ENCODE assay signal across 31 mouse cellular contexts in the genomic region with DNA sequence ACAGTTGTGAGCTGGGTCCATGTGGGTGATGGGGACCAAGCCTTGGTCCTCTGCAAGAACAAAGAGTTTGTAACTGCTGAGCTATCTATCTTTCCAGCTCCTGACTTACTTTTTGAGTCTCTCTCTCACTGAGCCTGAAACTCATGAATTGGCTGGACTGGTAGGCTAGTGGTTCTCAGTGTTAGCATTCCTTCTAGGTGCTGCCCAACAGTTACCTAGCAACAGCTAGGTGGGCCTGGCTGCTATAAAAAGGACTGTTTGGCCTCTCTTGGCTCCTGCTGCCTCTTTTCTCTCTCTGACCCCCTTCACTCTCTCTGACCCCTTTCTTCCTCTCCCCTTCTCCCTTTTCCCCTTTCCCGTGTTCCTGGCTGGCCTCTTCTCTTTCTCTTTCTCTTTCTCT.
A peak's percentile ranks its signal among the peaks of the same experiment; 100 is the strongest.
DNase-seq lines count a peak whose midpoint lies in the region; ATAC-seq and TF ChIP-seq lines count a peak whose summit lies in the region.
"Had no signal": no experiment of that assay in that cellular context is flagged by ENCODE, and none has a peak within 500 bp of the region (broad histone marks: within the 10 kb centered on the region; RNA-seq: fewer than 3 reads in every experiment).

No protein-coding gene starts in this region.

- H3K27ac ChIP-seq in heart, postnatal 0 days (ENCODE audit: low read depth): no peak overlapping the region
- peak overlapping the region; percentile 76 for H3K27ac ChIP-seq in lung, embryonic 15.5 days
- H3K27ac ChIP-seq: gastrocnemius, adult 2 months; hindbrain, embryonic 15.5 days; intestine, embryonic 15.5 days; liver, embryonic 15.5 days; midbrain, embryonic 12.5 days; neural tube, embryonic 12.5 days had no signal

- WGBS in heart, postnatal 0 days: 43% methylated on average over 1 of the region's 1 CpGs
- WGBS in lung, embryonic 15.5 days: 39% methylated on average over 1 of the region's 1 CpGs

- no peaks in the 10 kb centered on the region for H3K36me3 ChIP-seq in heart, postnatal 0 days (replicated peaks; ENCODE audit: control insufficient read depth, insufficient read depth, low read length)
- H3K36me3 ChIP-seq in lung, embryonic 15.5 days: no peaks in the 10 kb centered on the region
- H3K36me3 ChIP-seq: hindbrain, embryonic 15.5 days; intestine, embryonic 15.5 days; liver, embryonic 15.5 days; midbrain, embryonic 12.5 days; neural tube, embryonic 12.5 days had no signal

- DNase-seq in heart, adult 11 months: peak; percentile 9
- no peak for DNase-seq in heart, postnatal 10 days
- DNase-seq in heart, postnatal 0 days (ENCODE audit: low spot score): no peak
- no peak for DNase-seq in heart, postnatal 25 days (ENCODE audit: low spot score)
- DNase-seq in lung, postnatal 14 days: no peak
- peak; percentile 21 for DNase-seq in brain, embryonic 14.5 days (ENCODE audit: low read depth)
- DNase-seq in yolk sac, embryonic 10.5 days (ENCODE audit: low spot score): no peak
- DNase-seq: adrenal gland, adult 2 months; adrenal gland, postnatal 36 days; cerebellum, adult 2 months; cerebellum, postnatal 14 days; gastrocnemius, adult 2 months; gastrocnemius, postnatal 36 days; kidney, adult 9 months; kidney, postnatal 14 days; layer of hippocampus, adult 9-11 months; right cerebral cortex, adult 18-20 months; right cerebral cortex, postnatal 4 days; thymus, postnatal 14 days had no signal

- no peak overlapping the region for H3K4me2 ChIP-seq in heart, postnatal 0 days (ENCODE audit: low read depth, low read length)
- peak overlapping the region; percentile 16; the same call in 1 of the 2 replicates for H3K4me2 ChIP-seq in lung, embryonic 15.5 days
- H3K4me2 ChIP-seq: hindbrain, embryonic 15.5 days; intestine, embryonic 15.5 days; liver, embryonic 15.5 days; midbrain, embryonic 12.5 days; neural tube, embryonic 12.5 days had no signal

- no peaks in the 10 kb centered on the region for H3K9me3 ChIP-seq in heart, postnatal 0 days (replicated peaks; ENCODE audit: control insufficient read depth, low read length)
- H3K9me3 ChIP-seq in lung, embryonic 15.5 days: no peaks in the 10 kb centered on the region
- H3K9me3 ChIP-seq: hindbrain, embryonic 15.5 days; intestine, embryonic 15.5 days; liver, embryonic 15.5 days; midbrain, embryonic 12.5 days; neural tube, embryonic 12.5 days had no signal

- no peak overlapping the region for H3K9ac ChIP-seq in heart, postnatal 0 days (replicated peaks; ENCODE audit: low read depth, low read length)
- H3K9ac ChIP-seq in lung, embryonic 15.5 days: no peak overlapping the region
- H3K9ac ChIP-seq: hindbrain, embryonic 15.5 days; intestine, embryonic 15.5 days; liver, embryonic 15.5 days; midbrain, embryonic 12.5 days; neural tube, embryonic 12.5 days had no signal

- H3K4me1 ChIP-seq in heart, postnatal 0 days (ENCODE audit: control insufficient read depth, insufficient read depth): peaks cover 22% of the 10 kb centered on the region
- peaks cover 27% of the 10 kb centered on the region for H3K4me1 ChIP-seq in lung, embryonic 15.5 days
- H3K4me1 ChIP-seq: liver, embryonic 15.5 days had no signal

- no peaks in the 10 kb centered on the region for H3K27me3 ChIP-seq in heart, postnatal 0 days (ENCODE audit: control insufficient read depth, insufficient read depth, low read length)
- H3K27me3 ChIP-seq in lung, embryonic 15.5 days: no peaks in the 10 kb centered on the region
- H3K27me3 ChIP-seq: CH12.LX; hindbrain, embryonic 15.5 days; intestine, embryonic 15.5 days; liver, embryonic 15.5 days; neural tube, embryonic 12.5 days had no signal

- no peak for TF ChIP-seq POLR2A in brain, embryonic 14.5 days (IDR thresholded peaks at IDR 0.05; ENCODE audit: borderline replicate concordance, extremely low read depth, insufficient read depth, insufficient read length, poor library complexity, severe bottlenecking)

- TF ChIP-seq EP300 in heart, postnatal 0 days (IDR thresholded peaks at IDR 0.05; ENCODE audit: low read depth): no peak

- intact Hi-C loops in heart, postnatal 10 days (cut with DNase I): no loop called here
- intact Hi-C loops in heart, postnatal 25 days (cut with DNase I): no loop called here

- H3K4me3 ChIP-seq in heart, postnatal 0 days (ENCODE audit: low read depth, low read length): no peak overlapping the region
- no peak overlapping the region for H3K4me3 ChIP-seq in lung, embryonic 15.5 days
- H3K4me3 ChIP-seq: erythroblast, embryonic 14.5 days; gastrocnemius, adult 2 months; hindbrain, embryonic 15.5 days; intestine, embryonic 15.5 days; liver, embryonic 15.5 days; megakaryocyte, embryonic 14.5 days; midbrain, embryonic 12.5 days; myocyte; neural tube, embryonic 12.5 days had no signal

- no peak for TF ChIP-seq CTCF in heart, postnatal 0 days (IDR thresholded peaks at IDR 0.05; ENCODE audit: low read depth)
- TF ChIP-seq CTCF in brain, embryonic 14.5 days (IDR thresholded peaks at IDR 0.05; ENCODE audit: borderline replicate concordance, extremely low read depth, insufficient read depth, insufficient read length): no peak

- peak; percentile 27; the same call in 1 of the 2 replicates for ATAC-seq in heart, postnatal 0 days (ENCODE audit: insufficient read depth, low read depth)
- peak; percentile 53 for ATAC-seq in lung, embryonic 15.5 days (ENCODE audit: borderline replicate concordance, extremely low read depth, low FRiP score, low TSS enrichment)
- ATAC-seq: activated CD4-positive, CD25-positive, alpha-beta regulatory T cell, adult 4 months; forebrain, embryonic 16.5 days had no signal

Comparison
In these comparisons a context has a peak if more than half of its experiments do, and no peak if none do; other contexts are left out.
1. DNase-seq: peak in heart, adult 11 months (single experiment) and brain, embryonic 14.5 days (single experiment); none in heart, postnatal 10 days (0 of 2), heart, postnatal 0 days (single experiment), heart, postnatal 25 days (single experiment), lung, postnatal 14 days (single experiment) and yolk sac, embryonic 10.5 days (single experiment).